Mouse (Mus musculus) lung, adult 2 months (tissue): ENCODE data around the gene Hip1. TPM values are rescaled to one million over a fixed set of nuclear protein-coding genes. Genes with fewer than 3 reads are reported as not detected.

Experiments
- DNase-seq: peaks from one replicate; pipeline ENCODE4 v3.0.0; 2022
- H3K4me1 ChIP-seq: fragments of 200-500 bp; 2 replicates; pipeline ENCODE4 v1.6.1; 2011; ENCODE audit warnings: low read length; ENCODE audit not compliant: control insufficient read depth, insufficient read depth
- H3K4me3 ChIP-seq: fragments of 200-500 bp; replicated peaks from 2 replicates; pipeline ENCODE3; 2011; ENCODE audit warnings: low read depth, mild to moderate bottlenecking, control low read depth, low read length; ENCODE audit errors: extremely low read depth
- CTCF ChIP-seq: fragments of 200-500 bp; IDR thresholded peaks from 2 replicates; pipeline ENCODE4 v1.5.1; 2011; ENCODE audit warnings: mild to moderate bottlenecking, low read length, control low read depth; ENCODE audit not compliant: insufficient read depth
- POLR2A ChIP-seq: fragments of 200-500 bp; IDR thresholded peaks from 2 replicates; pipeline ENCODE4 v1.6.1; 2011; ENCODE audit warnings: low read depth, mild to moderate bottlenecking, control low read depth, low read length, borderline replicate concordance; ENCODE audit errors: extremely low read depth
- WGBS: fragments of 180-500 bp; shearing (Covaris S2); methylation state at CpG from one replicate; pipeline ENCODE4 v1.1.7; 2018; 5-methylcytosine and 5-hydroxymethylcytosine counted together
- polyA plus RNA-seq: library from polyadenylated mRNA; depleted of rRNA; stranded (reverse); fragments of >200 nt; gene quantifications from 2 replicates; pipeline ENCODE4 v1.2.3, GENCODE M21; 2012

Hip1 gene
- polyA plus RNA-seq, 1 experiment, result 66.9 TPM

GRCm38 (mm10) chr5:135535867-135536266 is 9.1 kb downstream of the Hip1 start:
- TF ChIP-seq CTCF (no peak), POLR2A (no peak)
- H3K4me1 ChIP-seq, result peaks cover 20% of the 10 kb centered on the region
- DNase-seq, result no peak
- H3K4me3 ChIP-seq, result no peak overlapping the region

- Histone ChIP-seq H3K4me3 (no peak overlapping the region), H3K4me1 (peaks cover 21% of the 10 kb centered on the region)
- TF ChIP-seq CTCF (no peak), POLR2A (peak; percentile 72; the same call in 1 of the 2 replicates)
- DNase-seq, result peak; percentile 67
- 26% methylated on average over 10 of the region's 10 CpGs for whole genome bisulfite sequencing
These were observed 11.5 kb downstream of the Hip1 start for GRCm38 (mm10) chr5:135533431-135533830.

- 62% methylated on average over 11 of the region's 11 CpGs for WGBS
These were observed 13.5 kb downstream of the Hip1 start for GRCm38 (mm10) chr5:135531306-135531845.

GRCm38 (mm10) chr5:135529964-135530363 is 15.0 kb downstream of the Hip1 start:
- 42% methylated on average over 2 of the region's 2 CpGs for WGBS
- Histone ChIP-seq H3K4me3 (no peak overlapping the region), H3K4me1 (peaks cover 22% of the 10 kb centered on the region)
- DNase-seq, result no peak
- TF ChIP-seq CTCF (no peak), POLR2A (no peak)

More at GRCm38 (mm10) chr5:135531306-135531845, 13.5 kb downstream of the Hip1 start:
- peaks cover 19% of the 10 kb centered on the region for H3K4me1 ChIP-seq
- no peak for DNase-seq
- no peak for TF ChIP-seq CTCF
- no peak for TF ChIP-seq POLR2A
- H3K4me3 ChIP-seq, result no peak overlapping the region

GRCm38 (mm10) chr5:135529310-135529709 is 15.6 kb downstream of the Hip1 start:
- TF ChIP-seq CTCF (no peak), POLR2A (no peak)
- 82% methylated on average over 3 of the region's 3 CpGs for WGBS
- DNase-seq, result no peak
- Histone ChIP-seq H3K4me3 (no peak overlapping the region), H3K4me1 (peaks cover 27% of the 10 kb centered on the region)

- Histone ChIP-seq H3K4me1 (peaks cover 24% of the 10 kb centered on the region), H3K4me3 (no peak overlapping the region)
- DNase-seq, result no peak
- WGBS, result 38% methylated on average over 7 of the region's 7 CpGs
- no peak for TF ChIP-seq CTCF
- no peak for TF ChIP-seq POLR2A
These were observed 16.9 kb downstream of the Hip1 start for GRCm38 (mm10) chr5:135527986-135528385.

- peaks cover 13% of the 10 kb centered on the region for H3K4me1 ChIP-seq
- TF ChIP-seq CTCF, result no peak
- no peak for TF ChIP-seq POLR2A
- no peak for DNase-seq
- WGBS, result 30% methylated on average over 11 of the region's 11 CpGs
- H3K4me3 ChIP-seq, result no peak overlapping the region
These were observed 20.0 kb downstream of the Hip1 start for GRCm38 (mm10) chr5:135524660-135525560.

- WGBS, result 77% methylated on average over 2 of the region's 2 CpGs
- Histone ChIP-seq H3K4me3 (no peak overlapping the region), H3K4me1 (peaks cover 13% of the 10 kb centered on the region)
- TF ChIP-seq POLR2A (no peak), CTCF (no peak)
- no peak for DNase-seq
These were observed 20.8 kb downstream of the Hip1 start for GRCm38 (mm10) chr5:135524087-135524486.

GRCm38 (mm10) chr5:135522111-135522722 is 22.7 kb downstream of the Hip1 start:
- 42% methylated on average over 9 of the region's 9 CpGs for WGBS
- peaks cover 13% of the 10 kb centered on the region for H3K4me1 ChIP-seq
- H3K4me3 ChIP-seq, result no peak overlapping the region
- no peak for DNase-seq
- TF ChIP-seq POLR2A, result no peak
